Mouse (Mus musculus): ENCODE results near the gene Hepacam2. TPM values are rescaled to one million over a fixed set of nuclear protein-coding genes. Genes with fewer than 3 reads are reported as not detected.
"Not testable (repeated sequence)": the region's sequence is repeated elsewhere in the genome, so short reads cannot be mapped to it uniquely, and the experiment has no call there.

The Hepacam2 gene
- total RNA-seq, 2 experiments from 2014 or later: 0.12 to 0.43 TPM

GRCm38 (mm10) chr6:3468627-3469026 is 29.5 kb downstream of the Hepacam2 start:
- DNase-seq (ENCODE audit: low spot score in 2 of 2): no peak

DNA sequence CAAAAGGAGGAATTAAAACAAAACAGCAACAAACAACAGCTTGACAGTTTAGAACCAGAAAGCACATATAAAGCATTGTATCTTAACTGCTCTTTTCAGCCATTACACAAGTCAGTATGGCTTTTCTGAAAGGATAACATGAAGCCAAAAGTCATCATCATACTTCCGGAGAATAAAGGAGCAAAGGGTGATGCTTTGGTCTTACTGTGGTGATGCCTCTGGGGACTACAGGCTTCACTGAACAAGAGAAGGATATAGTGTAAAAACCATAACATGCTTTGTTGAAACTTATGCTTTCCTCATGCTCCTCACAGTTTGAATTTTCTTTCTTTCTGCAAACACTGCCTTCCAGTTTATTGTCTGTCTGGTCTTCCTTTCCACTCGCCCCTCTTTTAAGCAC is 34.5 kb downstream of the Hepacam2 start:
- no peak for DNase-seq (ENCODE audit: low spot score in 2 of 2)

GRCm38 (mm10) chr6:3463026-3463425 is 35.1 kb downstream of the Hepacam2 start:
- no peak for DNase-seq (ENCODE audit: low spot score in 2 of 2)

GRCm38 (mm10) chr6:3455944-3456536 is 42.1 kb downstream of the Hepacam2 start:
- DNase-seq (ENCODE audit: low spot score in 2 of 2): no peak

DNA sequence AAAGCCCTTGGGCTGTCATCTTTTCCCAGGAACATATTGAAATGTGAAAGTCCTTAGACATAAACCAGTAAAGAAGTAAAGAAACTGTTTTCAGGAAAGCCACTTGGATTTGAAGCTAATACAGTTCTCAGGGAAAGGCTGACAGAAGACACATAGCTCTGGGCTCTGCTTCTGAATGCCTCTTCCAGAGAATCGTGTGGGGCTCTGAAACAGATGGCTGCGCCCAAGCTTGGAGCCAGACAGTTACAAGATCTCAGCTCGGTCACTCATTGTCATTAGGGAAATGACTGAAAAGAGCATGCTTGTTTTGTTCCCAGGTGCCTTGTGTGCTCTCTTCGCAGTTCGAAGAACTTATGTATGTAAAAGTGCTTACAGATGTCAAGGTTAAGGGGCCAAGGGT is 43.7 kb downstream of the Hepacam2 start:
- peak in 1 of 2 experiments; percentile 9 for DNase-seq (ENCODE audit: low spot score in 2 of 2)

GRCm38 (mm10) chr6:3447404-3447803 is 50.7 kb downstream of the Hepacam2 start:
- DNase-seq (ENCODE audit: low spot score in 2 of 2): peak; percentile 52 to 87

- no peak for DNase-seq (ENCODE audit: low spot score in 2 of 2)
Measured at GRCm38 (mm10) chr6:3443905-3444304, 54.2 kb downstream of the Hepacam2 start.

DNA sequence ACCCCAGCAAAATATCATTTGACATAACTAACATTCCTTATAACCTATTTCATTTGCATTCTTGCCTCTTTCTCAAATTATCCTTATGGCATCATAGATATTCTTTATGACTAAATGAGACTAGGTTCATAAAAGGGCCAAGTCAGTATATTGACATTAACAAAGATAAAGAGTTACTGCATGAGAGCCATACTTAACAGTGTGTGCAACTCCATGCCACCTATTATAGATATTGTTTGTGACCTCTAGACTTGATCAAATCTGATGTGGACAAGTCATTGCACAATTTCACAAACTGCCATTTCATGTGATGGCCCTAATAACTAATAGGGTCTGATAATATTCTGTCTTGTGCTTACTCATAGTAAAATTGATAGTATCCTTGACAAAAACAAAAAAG is 62.0 kb downstream of the Hepacam2 start:
- DNase-seq (ENCODE audit: low spot score in 2 of 2): no peak

DNA sequence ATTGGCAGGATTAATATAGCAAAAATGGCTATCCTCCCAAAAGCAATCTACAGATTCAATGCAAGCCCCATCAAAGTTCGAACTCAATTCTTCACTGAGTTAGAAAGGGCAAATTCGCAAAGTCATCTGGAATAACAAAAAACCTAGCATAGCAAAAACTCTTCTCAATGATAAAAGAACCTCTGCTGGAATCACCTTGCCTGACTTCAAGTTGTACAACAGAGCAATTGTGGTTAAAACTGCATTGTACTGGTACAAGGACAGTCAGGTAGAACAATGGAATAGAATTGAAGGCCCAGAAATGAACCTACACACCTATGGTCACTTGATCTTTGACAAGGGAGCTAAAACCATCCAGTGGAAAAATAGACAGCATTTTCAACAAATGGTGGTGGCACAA is 67.1 kb downstream of the Hepacam2 start:
- not testable (repeated sequence) for DNase-seq (ENCODE audit: low spot score in 2 of 2)

GRCm38 (mm10) chr6:3427047-3427446 is 71.1 kb downstream of the Hepacam2 start:
- DNase-seq (ENCODE audit: low spot score in 2 of 2): no peak

GRCm38 (mm10) chr6:3425333-3425732 is 72.8 kb downstream of the Hepacam2 start:
- DNase-seq (ENCODE audit: low spot score in 2 of 2): not testable (repeated sequence)

- not testable (repeated sequence) for DNase-seq (ENCODE audit: low spot score in 2 of 2)
Measured at GRCm38 (mm10) chr6:3424613-3425277, 73.4 kb downstream of the Hepacam2 start.

Other genes with a start within 250 kb of the Hepacam2 start
- 1 to 10 TPM; 2.5 to 3.3 TPM for gene Samd9l, start 98.7 kb downstream of the Hepacam2 start, total RNA-seq (2021)
- gene Vps50, start 84 bp upstream of the Hepacam2 start, total RNA-seq (2021): 10 to 100 TPM; 51.8 to 53.8 TPM